Mouse (Mus musculus) MEL (cell line): ENCODE data around the gene Nop53. TPM values are rescaled to one million over a fixed set of nuclear protein-coding genes. Genes with fewer than 3 reads are reported as not detected.

ENCODE experiments used
- DNase-seq: peaks from one replicate; pipeline ENCODE4 v3.0.0; 2011; ENCODE audit warnings: low read depth, low spot score
- H3K27ac ChIP-seq: 2 replicates; pipeline ENCODE4 v1.5.1; 2012; ENCODE audit warnings: low read depth, mild to moderate bottlenecking, control low read depth, low read length, moderate library complexity; ENCODE audit not compliant: control insufficient read depth
- H3K27me3 ChIP-seq, 2 experiments: fragments of 150-350 bp in 1 of 2; sonication (generic) in 1 of 2; 2 replicates each; pipeline ENCODE4 v1.6.1; 2012; ENCODE audit warnings: low read length in 2 of 2, mild to moderate bottlenecking in 2 of 2, improper control_type of control experiment in 1 of 2, moderate library complexity in 1 of 2; ENCODE audit not compliant: insufficient read depth in 2 of 2, control insufficient read depth in 1 of 2
- H3K36me3 ChIP-seq, 2 experiments: 2 replicates each; pipeline ENCODE4 v1.6.1; 2012 to 2014; ENCODE audit warnings: low read length in 2 of 2, improper control_type of control experiment in 1 of 2, inconsistent platforms in 1 of 2, mild to moderate bottlenecking in 1 of 2; ENCODE audit not compliant: insufficient read depth in 2 of 2, control insufficient read depth in 1 of 2
- H3K4me1 ChIP-seq, 2 experiments: fragments of 150-350 bp in 1 of 2; sonication (generic) in 1 of 2; 2 replicates each; pipeline ENCODE4 v1.6.1; 2012; ENCODE audit warnings: low read length in 2 of 2, improper control_type of control experiment in 1 of 2, mild to moderate bottlenecking in 1 of 2; ENCODE audit not compliant: insufficient read depth in 2 of 2, control insufficient read depth in 1 of 2
- H3K4me3 ChIP-seq, 2 experiments: fragments of 150-350 bp in 1 of 2; sonication (generic) in 1 of 2; 2 replicates each; pipeline ENCODE4 v1.5.1; 2012; ENCODE audit warnings: low read depth in 2 of 2, low read length in 2 of 2, mild to moderate bottlenecking in 2 of 2, moderate library complexity in 2 of 2, control low read depth in 1 of 2, improper control_type of control experiment in 1 of 2; ENCODE audit not compliant: control insufficient read depth in 1 of 2, insufficient read depth in 1 of 2
- H3K79me2 ChIP-seq: 2 replicates; pipeline ENCODE4 v1.6.1; 2012; ENCODE audit warnings: mild to moderate bottlenecking, low read length, moderate library complexity; ENCODE audit not compliant: control insufficient read depth, poor library complexity, insufficient read depth
- H3K9ac ChIP-seq: 2 replicates; pipeline ENCODE4 v1.6.1; 2012; ENCODE audit warnings: low read depth, mild to moderate bottlenecking, control low read depth, low read length, moderate library complexity; ENCODE audit not compliant: control insufficient read depth, poor library complexity, severe bottlenecking
- H3K9me3 ChIP-seq: fragments of 150-350 bp; sonication (generic); replicated peaks from 2 replicates; pipeline ENCODE4 v1.6.1; 2012; ENCODE audit warnings: mild to moderate bottlenecking, low read length, improper control_type of control experiment, moderate library complexity; ENCODE audit not compliant: insufficient read depth
- BHLHE40 ChIP-seq: IDR thresholded peaks from 2 replicates; pipeline ENCODE4 v1.6.1; 2012; ENCODE audit warnings: low read depth, mild to moderate bottlenecking, inconsistent platforms, low read length, improper control_type of control experiment, borderline replicate concordance
- CHD1 ChIP-seq: IDR thresholded peaks from 2 replicates; pipeline ENCODE4 v1.6.1; 2012; ENCODE audit warnings: low read depth, mild to moderate bottlenecking, inconsistent platforms, low read length, improper control_type of control experiment
- CTCF ChIP-seq, 3 experiments: IDR thresholded peaks in 2 of 3; conservative IDR thresholded peaks in 1 of 3; 2 replicates each; pipeline ENCODE4 v1.5.1; 2011 to 2012; ENCODE audit warnings: low read length in 3 of 3, low read depth in 2 of 3, mild to moderate bottlenecking in 2 of 3, improper control_type of control experiment in 1 of 3, inconsistent platforms in 1 of 3, mixed read lengths in 1 of 3, moderate library complexity in 1 of 3; ENCODE audit not compliant: control insufficient read depth in 1 of 3, insufficient read depth in 1 of 3, poor library complexity in 1 of 3, severe bottlenecking in 1 of 3
- E2F4 ChIP-seq: IDR thresholded peaks from 2 replicates; pipeline ENCODE4 v1.6.1; 2011; ENCODE audit warnings: low read depth, low read length, improper control_type of control experiment, borderline replicate concordance
- EP300 ChIP-seq, 2 experiments: IDR thresholded peaks; 2 replicates each; pipeline ENCODE4 v1.6.1; 2011; ENCODE audit warnings: improper control_type of control experiment in 2 of 2, low read length in 2 of 2, low read depth in 1 of 2, mild to moderate bottlenecking in 1 of 2
- ETS1 ChIP-seq: IDR thresholded peaks from 2 replicates; pipeline ENCODE4 v1.6.1; 2012; ENCODE audit warnings: low read depth, mild to moderate bottlenecking, inconsistent platforms, low read length, improper control_type of control experiment, moderate library complexity
- GATA1 ChIP-seq: IDR thresholded peaks from 2 replicates; pipeline ENCODE4 v1.6.1; 2011; ENCODE audit warnings: low read depth, low read length, improper control_type of control experiment
- HCFC1 ChIP-seq: IDR thresholded peaks from 2 replicates; pipeline ENCODE4 v1.6.1; 2012; ENCODE audit warnings: low read depth, mild to moderate bottlenecking, inconsistent platforms, low read length, improper control_type of control experiment, moderate library complexity
- JUND ChIP-seq: IDR thresholded peaks from 2 replicates; pipeline ENCODE4 v1.6.1; 2011; ENCODE audit warnings: low read depth, mild to moderate bottlenecking, improper control_type of control experiment, low read length
- MAFK ChIP-seq: IDR thresholded peaks from 2 replicates; pipeline ENCODE4 v1.6.1; 2011; ENCODE audit warnings: low read depth, mild to moderate bottlenecking, low read length, improper control_type of control experiment, borderline replicate concordance
- MAX ChIP-seq: IDR thresholded peaks from 2 replicates; pipeline ENCODE4 v1.6.1; 2011; ENCODE audit warnings: low read length, improper control_type of control experiment
- MEF2A ChIP-seq: IDR thresholded peaks from 2 replicates; pipeline ENCODE4 v1.6.1; 2014; ENCODE audit warnings: low read depth, mild to moderate bottlenecking, inconsistent platforms, low read length, improper control_type of control experiment; ENCODE audit not compliant: poor library complexity, insufficient replicate concordance, severe bottlenecking; ENCODE audit errors: extremely low read depth
- MXI1 ChIP-seq: IDR thresholded peaks from 2 replicates; pipeline ENCODE4 v1.6.1; 2011; ENCODE audit warnings: mild to moderate bottlenecking, low read depth, low read length, improper control_type of control experiment
- MYC ChIP-seq: IDR thresholded peaks from 2 replicates; pipeline ENCODE4 v1.6.1; 2011; ENCODE audit warnings: low read depth, mild to moderate bottlenecking, low read length, improper control_type of control experiment, moderate library complexity
- NRF1 ChIP-seq: IDR thresholded peaks from 2 replicates; pipeline ENCODE4 v1.6.1; 2014; ENCODE audit warnings: low read depth, mild to moderate bottlenecking, inconsistent platforms, low read length, improper control_type of control experiment, moderate library complexity; ENCODE audit not compliant: poor library complexity, insufficient read depth, severe bottlenecking
- POLR2AphosphoS2 ChIP-seq: IDR thresholded peaks from 2 replicates; pipeline ENCODE4 v1.6.1; 2011; ENCODE audit warnings: low read length, improper control_type of control experiment
- POLR2AphosphoS5 ChIP-seq: IDR thresholded peaks from 2 replicates; pipeline ENCODE4 v1.6.1; 2012; ENCODE audit warnings: low read depth, borderline replicate concordance, mild to moderate bottlenecking, inconsistent platforms, low read length, moderate library complexity, mixed read lengths
- RCOR1 ChIP-seq: IDR thresholded peaks from 2 replicates; pipeline ENCODE4 v1.6.1; 2012; ENCODE audit warnings: low read depth, mild to moderate bottlenecking, inconsistent platforms, low read length, improper control_type of control experiment
- SIN3A ChIP-seq: IDR thresholded peaks from 2 replicates; pipeline ENCODE4 v1.6.1; 2012; ENCODE audit warnings: low read length, improper control_type of control experiment, inconsistent platforms
- SMC3 ChIP-seq: IDR thresholded peaks from 2 replicates; pipeline ENCODE4 v1.6.1; 2011; ENCODE audit warnings: low read depth, low read length, improper control_type of control experiment
- TAL1 ChIP-seq: IDR thresholded peaks from 2 replicates; pipeline ENCODE4 v1.6.1; 2012; ENCODE audit warnings: mild to moderate bottlenecking, inconsistent platforms, low read length, moderate library complexity, mixed read lengths
- TBP ChIP-seq: IDR thresholded peaks from 2 replicates; pipeline ENCODE4 v1.8.0; 2011; ENCODE audit warnings: low read depth, low read length, improper control_type of control experiment
- TCF12 ChIP-seq: IDR thresholded peaks from 2 replicates; pipeline ENCODE4 v1.6.1; 2014; ENCODE audit warnings: low read depth, mild to moderate bottlenecking, inconsistent platforms, low read length, improper control_type of control experiment, moderate library complexity
- UBTF ChIP-seq: IDR thresholded peaks from 2 replicates; pipeline ENCODE4 v1.6.1; 2012; ENCODE audit warnings: low read depth, mild to moderate bottlenecking, inconsistent platforms, low read length, improper control_type of control experiment, moderate library complexity, borderline replicate concordance; ENCODE audit not compliant: insufficient read depth
- ZC3H11A ChIP-seq: IDR thresholded peaks from 2 replicates; pipeline ENCODE4 v1.6.1; 2012; ENCODE audit warnings: low read depth, mild to moderate bottlenecking, inconsistent platforms, low read length, improper control_type of control experiment
- ZKSCAN1 ChIP-seq: IDR thresholded peaks from 2 replicates; pipeline ENCODE4 v1.6.1; 2012; ENCODE audit warnings: low read depth, mild to moderate bottlenecking, inconsistent platforms, low read length, improper control_type of control experiment, moderate library complexity
- ZMIZ1 ChIP-seq: IDR thresholded peaks from 2 replicates; pipeline ENCODE4 v1.6.1; 2012; ENCODE audit warnings: low read depth, mild to moderate bottlenecking, inconsistent platforms, low read length, improper control_type of control experiment, moderate library complexity
- polyA plus RNA-seq, 2 experiments: library from polyadenylated mRNA; stranded (reverse) in 1 of 2; unstranded in 1 of 2; fragments of >175 nt in 1 of 2; fragments of >200 nt in 1 of 2; gene quantifications; 2 replicates each; pipeline versions ENCODE4 v1.2.1 to v1.2.4; 2012; ENCODE audit warnings: low replicate concordance in 2 of 2, low read depth in 1 of 2; ENCODE audit not compliant: insufficient read length in 2 of 2, insufficient read depth in 1 of 2, missing spikeins in 1 of 2
- total RNA-seq: library from RNA; depleted of rRNA; stranded (reverse); fragments of 300-350 nt; gene quantifications from 2 replicates; pipeline ENCODE4 v1.2.3, GENCODE M21; 2012

The Nop53 gene
- total and polyA plus RNA-seq, 3 experiments = 359 to 482 TPM; not detected in 1

DNA sequence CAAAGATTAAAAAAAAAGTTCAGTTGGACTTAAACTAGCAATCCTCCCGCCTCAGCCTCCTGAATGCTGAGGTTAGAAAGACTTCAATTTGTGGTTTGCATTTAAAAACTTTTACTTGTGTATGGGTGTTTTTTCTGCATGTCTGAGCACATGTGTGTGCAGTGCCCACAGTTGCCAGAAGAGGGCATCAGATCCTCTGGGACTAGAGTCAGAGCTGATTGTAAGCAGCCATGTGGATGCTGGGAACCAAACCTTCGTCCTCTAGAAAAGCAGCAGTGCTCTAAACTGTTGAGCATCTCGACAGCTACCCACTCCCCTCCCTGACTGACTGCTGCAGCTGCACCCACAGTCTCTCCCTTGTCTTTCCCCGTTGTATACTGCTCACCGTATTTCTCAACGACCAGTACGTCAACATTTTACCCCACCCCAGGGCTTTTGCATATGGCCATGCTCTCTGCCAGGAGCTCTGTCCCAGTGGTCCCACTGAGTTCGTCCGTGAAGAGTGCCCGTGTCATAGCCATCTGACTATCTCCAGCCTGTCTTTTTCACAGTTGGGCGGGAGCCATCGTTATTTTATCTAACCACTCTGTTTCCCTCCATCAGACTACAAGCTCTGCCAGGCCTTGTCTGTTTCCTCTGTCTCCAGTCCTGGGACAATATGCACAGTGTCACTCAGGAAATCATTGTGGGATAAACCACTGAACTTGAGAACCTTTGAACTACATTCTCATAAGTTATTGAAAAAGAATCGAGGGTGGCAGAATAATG lies 7.6 kb upstream of the Nop53 start (continued):
- TF ChIP-seq EP300 (IDR thresholded peaks at IDR 0.05; ENCODE audit: low read depth in 1 of 2, low read length in 2 of 2) (peak; percentile 57 to 84), ZC3H11A (no peak), POLR2AphosphoS5 (no peak), SMC3 (peak; percentile 63), NRF1 (no peak), ETS1 (peak; percentile 59; the same call in 1 of the 2 replicates), CHD1 (no peak), GATA1 (peak; percentile 59; the same call in 1 of the 2 replicates), BHLHE40 (no peak), UBTF (no peak), MEF2A (no peak), TCF12 (peak; percentile 74), POLR2AphosphoS2 (no peak), TBP (no peak), JUND (no peak), HCFC1 (no peak), TAL1 (0 out of 2 replicates have a peak, but pooled peaks have one; percentile 44), ZMIZ1 (0 out of 2 replicates have a peak, but pooled peaks have one; percentile 17), E2F4 (0 out of 2 replicates have a peak, but pooled peaks have one; percentile 23)

DNA sequence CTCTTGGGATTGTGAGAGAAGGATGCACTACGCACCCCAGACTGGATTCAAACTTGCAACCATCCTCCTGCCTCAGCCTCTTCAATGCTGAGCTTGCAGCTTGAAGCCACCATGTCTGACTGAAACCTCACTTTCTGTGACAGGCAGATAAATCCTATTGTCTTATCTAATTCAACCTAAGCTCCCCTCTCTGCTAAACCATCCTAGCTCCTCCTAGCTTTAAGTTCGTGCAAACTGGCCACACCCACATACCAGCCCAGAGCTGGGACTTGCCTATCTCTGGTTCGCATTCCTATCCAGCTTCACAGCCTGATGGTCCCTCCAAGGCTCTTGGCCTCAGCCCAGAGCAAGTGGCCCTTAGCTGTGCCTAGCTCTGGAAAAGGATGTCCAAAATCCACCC lies 6.5 kb upstream of the Nop53 start:
- H3K9me3 ChIP-seq = no peaks in the 10 kb centered on the region
- H3K4me1 ChIP-seq = peaks cover 3 to 54% of the 10 kb centered on the region in 2 experiments
- no peaks in the 10 kb centered on the region; the same call in 1 of the 2 replicates for H3K79me2 ChIP-seq
- peak; percentile 53; the same call in 1 of the 2 replicates for TF ChIP-seq ETS1
- TF ChIP-seq CTCF (IDR thresholded peaks at IDR 0.05 in 2 of 3, conservative IDR thresholded peaks at IDR 0.05 in 1 of 3; ENCODE audit: control insufficient read depth in 1 of 3, insufficient read depth in 1 of 3, low read depth in 2 of 3, low read length in 3 of 3, poor library complexity in 1 of 3, severe bottlenecking in 1 of 3) = no peak
- TF ChIP-seq MXI1 = no peak
- TF ChIP-seq SIN3A = peak; percentile 55; the same call in 1 of the 2 replicates
- TF ChIP-seq GATA1 = peak; percentile 93
- TF ChIP-seq POLR2AphosphoS2 = no peak
- TF ChIP-seq TAL1 = peak; percentile 91
- 0 out of 2 replicates have a peak, but pooled peaks have one; percentile 38 for TF ChIP-seq TBP
- peak; percentile 85 for TF ChIP-seq TCF12
- TF ChIP-seq RCOR1 = peak; percentile 91
- no peak for TF ChIP-seq CHD1
- 0 out of 2 replicates have a peak, but pooled peaks have one; percentile 29 for TF ChIP-seq MAX
- peak; percentile 75 to 81 for TF ChIP-seq EP300 (IDR thresholded peaks at IDR 0.05; ENCODE audit: low read depth in 1 of 2, low read length in 2 of 2)
- TF ChIP-seq MYC = peak; percentile 60; the same call in 1 of the 2 replicates
- TF ChIP-seq MAFK = peak; percentile 74; the same call in 1 of the 2 replicates
- TF ChIP-seq ZKSCAN1 = no peak
- no peaks in the 10 kb centered on the region for H3K27me3 ChIP-seq
- H3K27ac ChIP-seq = peak overlapping the region; percentile 82
- H3K36me3 ChIP-seq = peaks cover 0 to 44% of the 10 kb centered on the region in 2 experiments; a peak in 2 of 4 replicates
- no peak overlapping the region for H3K9ac ChIP-seq
- no peak overlapping the region for H3K4me3 ChIP-seq
- peak; percentile 92 for DNase-seq
